Mouse (Mus musculus) embryonic facial prominence, embryonic 15.5 days (tissue): Measurements from ENCODE around the gene Klhdc7b. TPM values are rescaled to one million over a fixed set of nuclear protein-coding genes. Genes with fewer than 3 reads are reported as not detected.

Experiments used
- polyA plus RNA-seq: library from polyadenylated mRNA; unstranded; fragments of >200 nt; fragmentation: Nextera tagmentation; extraction: Ambion mirVana; gene quantifications from 2 replicates; pipeline ENCODE4 v1.2.1, GENCODE M21; 2015

Gene Klhdc7b
- polyA plus RNA-seq, 1 experiment from 2014 or later = not detected

Other genes starting within 250 kb of the Klhdc7b start
- 9.4 and 11.2 TPM in 2 replicates for gene Mapk12, start 244.2 kb upstream of the Klhdc7b start, polyA plus RNA-seq
- gene Mapk11, start 235.3 kb upstream of the Klhdc7b start, polyA plus RNA-seq = 10.7 and 12.7 TPM in 2 replicates
- gene Plxnb2, start 204.1 kb upstream of the Klhdc7b start, polyA plus RNA-seq = 157 and 161 TPM in 2 replicates
- gene Dennd6b, start 188.4 kb upstream of the Klhdc7b start, polyA plus RNA-seq = 16.3 and 16.7 TPM in 2 replicates
- 33.3 and 35.8 TPM in 2 replicates for gene Ppp6r2, start 173.4 kb upstream of the Klhdc7b start, polyA plus RNA-seq
- gene Sbf1, start 69.6 kb upstream of the Klhdc7b start, polyA plus RNA-seq = 57.3 and 65.5 TPM in 2 replicates
- 0.55 and 0.91 TPM in 2 replicates for gene Adm2, start 62.2 kb upstream of the Klhdc7b start, polyA plus RNA-seq
- gene Miox, start 50.5 kb upstream of the Klhdc7b start, polyA plus RNA-seq = not detected in 2 replicates
- gene Lmf2, start 29.3 kb upstream of the Klhdc7b start, polyA plus RNA-seq = 73.0 and 79.9 TPM in 2 replicates
- gene Ncaph2, start 29.2 kb upstream of the Klhdc7b start, polyA plus RNA-seq = 150 and 160 TPM in 2 replicates
- 4.9 and 6.9 TPM in 2 replicates for gene Sco2, start 11.1 kb upstream of the Klhdc7b start, polyA plus RNA-seq
- 1.8 and 2.0 TPM in 2 replicates for gene Tymp, start 7.9 kb upstream of the Klhdc7b start, polyA plus RNA-seq
- 8.2 and 14.5 TPM in 2 replicates for gene Odf3b, start 5.6 kb upstream of the Klhdc7b start, polyA plus RNA-seq
- gene Syce3, start 25.6 kb downstream of the Klhdc7b start, polyA plus RNA-seq = not detected in 2 replicates
- gene Cpt1b, start 40.9 kb downstream of the Klhdc7b start, polyA plus RNA-seq = 0.97 and 1.1 TPM in 2 replicates
- gene C730034F03Rik, start 44.7 kb downstream of the Klhdc7b start, polyA plus RNA-seq = 4.8 TPM in 2 replicates
- gene Gm44502, start 44.8 kb downstream of the Klhdc7b start, polyA plus RNA-seq = not detected in 2 replicates
- gene Chkb, start 45.0 kb downstream of the Klhdc7b start, polyA plus RNA-seq = 56.4 and 59.6 TPM in 2 replicates
- 3.4 and 4.9 TPM in 2 replicates for gene Mapk8ip2, start 69.0 kb downstream of the Klhdc7b start, polyA plus RNA-seq
- gene Arsa, start 92.5 kb downstream of the Klhdc7b start, polyA plus RNA-seq = 27.8 and 30.1 TPM in 2 replicates
- gene Shank3, start 114.7 kb downstream of the Klhdc7b start, polyA plus RNA-seq = 2.3 and 3.0 TPM in 2 replicates
- 0.13 and 0.24 TPM in 2 replicates for gene Acr, start 183.4 kb downstream of the Klhdc7b start, polyA plus RNA-seq
- gene Rabl2, start 207.0 kb downstream of the Klhdc7b start, polyA plus RNA-seq = 46.2 and 57.3 TPM in 2 replicates